Comparison of ENCODE assay signal across 15 mouse cellular contexts in genomic region chr16:33927263-33927824, GRCm38 (mm10). TPM values are rescaled to one million over a fixed set of nuclear protein-coding genes. Genes with fewer than 3 reads are reported as not detected.
A peak's percentile ranks its signal among the peaks of the same experiment; 100 is the strongest.
DNase-seq lines count a peak whose midpoint lies in the region; ATAC-seq lines count a peak whose summit lies in the region.
"Had no signal": no experiment of that assay in that cellular context is flagged by ENCODE, and none has a peak within 500 bp of the region (broad histone marks: within the 10 kb centered on the region; RNA-seq: fewer than 3 reads in every experiment).

No protein-coding gene starts in this region.

- DNase-seq in adrenal gland, postnatal 14 days = peak; percentile 26
- DNase-seq in adrenal gland, postnatal 10 days = no peak
- no peak for DNase-seq in heart, adult 9 months (ENCODE audit: low spot score in 2 of 2)
- DNase-seq in kidney, adult 8-10 months = peak; percentile 49 to 66
- DNase-seq in kidney, postnatal 4 days = no peak
- peak; percentile 28 for DNase-seq in adipocyte (ENCODE audit: low spot score)
- no peak for DNase-seq in urinary bladder, postnatal 25 days (ENCODE audit: low spot score)
- DNase-seq: cerebellum, adult 2 months; layer of hippocampus, adult 9-11 months; liver; right cerebral cortex, postnatal 4 days; thymus, adult 18-20 months had no signal

- no peaks in the 10 kb centered on the region for H3K9me3 ChIP-seq in heart, embryonic 12.5 days (replicated peaks)
- H3K9me3 ChIP-seq: lung, embryonic 15.5 days had no signal

- H3K27me3 ChIP-seq in heart, embryonic 12.5 days (replicated peaks) = no peaks in the 10 kb centered on the region
- H3K27me3 ChIP-seq: lung, embryonic 15.5 days had no signal

- H3K9ac ChIP-seq in heart, embryonic 12.5 days = no peak overlapping the region
- H3K9ac ChIP-seq: lung, embryonic 15.5 days had no signal

- peak overlapping the region; percentile 18; the same call in 1 of the 2 replicates for H3K27ac ChIP-seq in heart, embryonic 12.5 days (ENCODE audit: poor library complexity, severe bottlenecking)
- H3K27ac ChIP-seq: lung, embryonic 15.5 days had no signal

- no peak overlapping the region for H3K4me2 ChIP-seq in heart, embryonic 12.5 days
- H3K4me2 ChIP-seq: lung, embryonic 15.5 days had no signal

- 62% methylated on average over 6 of the region's 6 CpGs for WGBS in heart, embryonic 12.5 days

- peaks cover 65% of the 10 kb centered on the region for H3K4me1 ChIP-seq in heart, embryonic 12.5 days (replicated peaks)

- no peak overlapping the region for H3K4me3 ChIP-seq in heart, embryonic 12.5 days
- H3K4me3 ChIP-seq: lung, embryonic 15.5 days; megakaryocyte, embryonic 14.5 days had no signal

- no peak for ATAC-seq in heart, embryonic 12.5 days (ENCODE audit: insufficient number of reproducible peaks, low FRiP score)

- H3K36me3 ChIP-seq in heart, embryonic 12.5 days = no peaks in the 10 kb centered on the region
- H3K36me3 ChIP-seq: lung, embryonic 15.5 days had no signal

RNA-seq across cellular contexts. Expression of gene Umps, which starts 39.5 kb away (rescaled TPM):
- total RNA-seq in adrenal gland, postnatal 14 days (2021) = 38.2 and 40.3 TPM in 2 replicates
- total RNA-seq in adrenal gland, postnatal 10 days (2021) = 10 to 100 TPM; 31.9 to 36.4 TPM
- 34.6 and 38.2 TPM in 2 replicates for polyA plus RNA-seq in heart, embryonic 12.5 days (2016; fragmentation: Nextera tagmentation; extraction: Ambion mirVana)

Comparison
In these comparisons a context has a peak if more than half of its experiments do, and no peak if none do; other contexts are left out.
1. DNase-seq: peak in adrenal gland, postnatal 14 days (single experiment), kidney, adult 8-10 months (2 of 2) and adipocyte (single experiment); none in adrenal gland, postnatal 10 days (single experiment), heart, adult 9 months (0 of 2), kidney, postnatal 4 days (0 of 2) and urinary bladder, postnatal 25 days (single experiment).